Mouse (Mus musculus) layer of hippocampus, postnatal 25 days (tissue): ENCODE measurements at regions not wholly inside any gene's neighbourhood (a gene's known extent, or its start where the extent isn't known, plus 50 kb on each side); places are given as distances from the start of the nearest gene placed in this dataset.

Source experiments
- microRNA-seq, 2 experiments: library from miRNA; unstranded; fragments of <30 nt; microRNA quantifications; one replicate each; pipeline ENCODE4 v1.2.0; 2021

Small RNAs in the stretch of these regions (microRNA-seq; reads per million reads assigned to microRNA genes)
- gene Mir6341, result 0 reads per million in 2 experiments
